Mouse (Mus musculus) E14TG2a.4 (cell line): ENCODE measurements around the gene Ugt1a1.
"Not testable (repeated sequence)": the region's sequence is repeated elsewhere in the genome, so short reads cannot be mapped to it uniquely, and the experiment has no call there.

Source experiments
- CTCF ChIP-seq: conservative IDR thresholded peaks from 2 replicates; pipeline ENCODE4 v1.5.1; 2014; ENCODE audit warnings: low read length
- NANOG ChIP-seq: IDR thresholded peaks from 2 replicates; pipeline ENCODE4 v1.6.1; 2014; ENCODE audit warnings: borderline replicate concordance, low read length, mixed read lengths
- POU5F1 ChIP-seq: IDR thresholded peaks from 2 replicates; pipeline ENCODE4 v1.6.1; 2014; ENCODE audit warnings: low read length, borderline replicate concordance

- not testable (repeated sequence) for TF ChIP-seq CTCF, NANOG, POU5F1
These were observed 39.6 kb upstream of the Ugt1a1 start for GRCm38 (mm10) chr1:88172190-88172589.
